Mouse (Mus musculus) gastrocnemius, adult 2 months (tissue): ENCODE data around the gene Faf1. TPM values are rescaled to one million over a fixed set of nuclear protein-coding genes. Genes with fewer than 3 reads are reported as not detected.

ENCODE experiments used
- DNase-seq: peaks from one replicate; pipeline ENCODE4 v3.0.0; 2022
- H3K27ac ChIP-seq: fragments of 200-600 bp; 2 replicates; pipeline ENCODE4 v1.8.1; 2022; ENCODE audit warnings: mild to moderate bottlenecking
- H3K4me3 ChIP-seq: fragments of 200-600 bp; 2 replicates; pipeline ENCODE4 v1.8.1; 2022; ENCODE audit warnings: mild to moderate bottlenecking, moderate library complexity
- CTCF ChIP-seq: fragments of 200-600 bp; IDR thresholded peaks from 2 replicates; pipeline ENCODE4 v1.8.1; 2022; ENCODE audit warnings: antibody characterized with exemption, mild to moderate bottlenecking, moderate library complexity
- intact Hi-C: fragments of 180-260 bp; cut with DNase I; formaldehyde crosslinking; loops from one replicate; pipeline ENCODE4 v1.15.1; 2025
- total RNA-seq, 2 experiments: library from RNA; stranded (reverse); gene quantifications; 2 replicates each; pipeline ENCODE4 v1.2.3; 2021

The Faf1 gene
- total RNA-seq, 2 experiments from 2014 or later: 40.7 to 45.6 TPM

- intact Hi-C loops: no loop called here
Measured at GRCm38 (mm10) chr4:109657021-109657850, 19.2 kb upstream of the Faf1 start.

GRCm38 (mm10) chr4:109657851-109658500 lies 18.4 kb upstream of the Faf1 start:
- Histone ChIP-seq H3K4me3 (peak overlapping the region; percentile 90), H3K27ac (peak overlapping the region; percentile 91)
- intact Hi-C loops: no loop called here
- no peak for TF ChIP-seq CTCF
- no peak for DNase-seq

More at GRCm38 (mm10) chr4:109657021-109657850, 19.2 kb upstream of the Faf1 start:
- peak overlapping the region; percentile 91 for H3K27ac ChIP-seq
- H3K4me3 ChIP-seq: peak overlapping the region; percentile 90
- DNase-seq: peak; percentile 78
- no peak for TF ChIP-seq CTCF

- Histone ChIP-seq H3K27ac (no peak overlapping the region), H3K4me3 (no peak overlapping the region)
- DNase-seq: no peak
- intact Hi-C loops: no loop called here
- TF ChIP-seq CTCF: no peak
Measured at GRCm38 (mm10) chr4:109658826-109659225, 17.6 kb upstream of the Faf1 start.

GRCm38 (mm10) chr4:109659571-109659970 lies 16.8 kb upstream of the Faf1 start:
- Histone ChIP-seq H3K4me3 (no peak overlapping the region), H3K27ac (no peak overlapping the region)
- intact Hi-C loops: no loop called here
- DNase-seq: no peak
- no peak for TF ChIP-seq CTCF

GRCm38 (mm10) chr4:109660568-109660967 lies 15.8 kb upstream of the Faf1 start:
- intact Hi-C loops: no loop called here
- no peak for TF ChIP-seq CTCF
- Histone ChIP-seq H3K4me3 (no peak overlapping the region), H3K27ac (no peak overlapping the region)
- DNase-seq: no peak

- H3K4me3 ChIP-seq: peak overlapping the region; percentile 21; the same call in 1 of the 2 replicates
- intact Hi-C loops: no loop called here
- no peak for DNase-seq
- TF ChIP-seq CTCF: no peak
- H3K27ac ChIP-seq: peak overlapping the region; percentile 31; the same call in 1 of the 2 replicates
Measured at GRCm38 (mm10) chr4:109661183-109661582, 15.2 kb upstream of the Faf1 start.

GRCm38 (mm10) chr4:109662271-109662670 lies 14.1 kb upstream of the Faf1 start:
- TF ChIP-seq CTCF: no peak
- intact Hi-C loops: no loop called here
- H3K4me3 ChIP-seq: no peak overlapping the region
- no peak for DNase-seq
- no peak overlapping the region for H3K27ac ChIP-seq

- TF ChIP-seq CTCF: no peak
- Histone ChIP-seq H3K27ac (peak overlapping the region; percentile 100), H3K4me3 (peak overlapping the region; percentile 97)
- intact Hi-C loops: no loop called here
- no peak for DNase-seq
Measured at GRCm38 (mm10) chr4:109664091-109664490, 12.3 kb upstream of the Faf1 start.

GRCm38 (mm10) chr4:109665101-109665981 lies 11.0 kb upstream of the Faf1 start:
- Histone ChIP-seq H3K27ac (peak overlapping the region; percentile 100), H3K4me3 (peak overlapping the region; percentile 97)
- DNase-seq: peak; percentile 81
- TF ChIP-seq CTCF: no peak
- intact Hi-C loops: loop anchor here (5.0 kb wide), 1 partner anchor 188 kb away; no protein-coding TSS in a partner anchor

- Histone ChIP-seq H3K4me3 (peak overlapping the region; percentile 97), H3K27ac (peak overlapping the region; percentile 100)
- TF ChIP-seq CTCF: no peak
- DNase-seq: peak; percentile 89
- intact Hi-C loops: loop anchor here (1.0 to 5.0 kb wide), 2 partner anchors 10 to 189 kb away; partner anchors contain the start of gene Faf1
Measured at GRCm38 (mm10) chr4:109665982-109666460, 10.4 kb upstream of the Faf1 start.

- TF ChIP-seq CTCF: peak; percentile 23; the same call in 1 of the 2 replicates
- peak; percentile 95 for DNase-seq
- Histone ChIP-seq H3K27ac (peak within 1 kb of the TSS; percentile 100), H3K4me3 (peak within 1 kb of the TSS; percentile 97)
- intact Hi-C loops: loop anchor here (1.0 to 5.0 kb wide), 2 partner anchors 10 to 189 kb away; partner anchors contain the start of gene Faf1
Measured at GRCm38 (mm10) chr4:109666461-109667269, 9.7 kb upstream of the Faf1 start, which contains the start of gene Cdkn2c. Cdkn2c (minus strand) TSS chr4:109667189.
